Mouse (Mus musculus): ENCODE results near the gene Nlrp9b. TPM values are rescaled to one million over a fixed set of nuclear protein-coding genes. Genes with fewer than 3 reads are reported as not detected.

Nlrp9b gene
- polyA plus RNA-seq, 1 experiment from 2014 or later, result not detected

Other genes with a start within 250 kb of the Nlrp9b start
- 31.9 and 34.4 TPM in 2 replicates for gene Nectin2, start 241.0 kb upstream of the Nlrp9b start, polyA plus RNA-seq (2016; fragmentation: Nextera tagmentation; extraction: Ambion mirVana)
- 11.1 and 11.3 TPM in 2 replicates for gene Bcam, start 220.4 kb upstream of the Nlrp9b start, polyA plus RNA-seq (2016; fragmentation: Nextera tagmentation; extraction: Ambion mirVana)
- 0.95 and 1.0 TPM in 2 replicates for gene Cblc, start 194.7 kb upstream of the Nlrp9b start, polyA plus RNA-seq (2016; fragmentation: Nextera tagmentation; extraction: Ambion mirVana)
- 3.7 and 5.4 TPM in 2 replicates for gene Bcl3, start 168.7 kb upstream of the Nlrp9b start, polyA plus RNA-seq (2016; fragmentation: Nextera tagmentation; extraction: Ambion mirVana)
- gene Gm19345, start 139.5 kb upstream of the Nlrp9b start, polyA plus RNA-seq (2016; fragmentation: Nextera tagmentation; extraction: Ambion mirVana), result not detected in 2 replicates
- gene Ceacam16, start 130.2 kb upstream of the Nlrp9b start, polyA plus RNA-seq (2016; fragmentation: Nextera tagmentation; extraction: Ambion mirVana), result not detected in 2 replicates
- not detected in 2 replicates for gene Ceacam19, start 103.5 kb upstream of the Nlrp9b start, polyA plus RNA-seq (2016; fragmentation: Nextera tagmentation; extraction: Ambion mirVana)
- gene Pvr, start 70.3 kb upstream of the Nlrp9b start, polyA plus RNA-seq (2016; fragmentation: Nextera tagmentation; extraction: Ambion mirVana), result 3.6 and 3.9 TPM in 2 replicates
- gene Igsf23, start 40.7 kb upstream of the Nlrp9b start, polyA plus RNA-seq (2016; fragmentation: Nextera tagmentation; extraction: Ambion mirVana), result 0.26 and 0.30 TPM in 2 replicates
- gene Ceacam20, start 26.1 kb upstream of the Nlrp9b start, polyA plus RNA-seq (2016; fragmentation: Nextera tagmentation; extraction: Ambion mirVana), result not detected in 2 replicates
- not detected in 2 replicates for gene Vmn1r91, start 108.2 kb downstream of the Nlrp9b start, polyA plus RNA-seq (2016; fragmentation: Nextera tagmentation; extraction: Ambion mirVana)
- gene Gm16442, start 131.1 kb downstream of the Nlrp9b start, polyA plus RNA-seq (2016; fragmentation: Nextera tagmentation; extraction: Ambion mirVana), result not detected in 2 replicates
- gene Vmn1r93, start 147.6 kb downstream of the Nlrp9b start, polyA plus RNA-seq (2016; fragmentation: Nextera tagmentation; extraction: Ambion mirVana), result not detected in 2 replicates
- gene Vmn1r94, start 176.9 kb downstream of the Nlrp9b start, polyA plus RNA-seq (2016; fragmentation: Nextera tagmentation; extraction: Ambion mirVana), result not detected in 2 replicates
- gene Vmn1r95, start 202.2 kb downstream of the Nlrp9b start, polyA plus RNA-seq (2016; fragmentation: Nextera tagmentation; extraction: Ambion mirVana), result not detected in 2 replicates
- not detected in 2 replicates for gene Gm6164, start 214.1 kb downstream of the Nlrp9b start, polyA plus RNA-seq (2016; fragmentation: Nextera tagmentation; extraction: Ambion mirVana)
- gene Gm4498, start 242.4 kb downstream of the Nlrp9b start, polyA plus RNA-seq (2016; fragmentation: Nextera tagmentation; extraction: Ambion mirVana), result not detected in 2 replicates